Mouse (Mus musculus) intestine, embryonic 16.5 days (tissue): ENCODE data around the gene Syt11. TPM values are rescaled to one million over a fixed set of nuclear protein-coding genes. Genes with fewer than 3 reads are reported as not detected.
"Not testable (repeated sequence)": the region's sequence is repeated elsewhere in the genome, so short reads cannot be mapped to it uniquely, and the experiment has no call there.

Source experiments
- ATAC-seq: fragments of 200-750 bp; cut with Nextera tagmentation; 2 replicates; pipeline ENCODE4 v1.8.0; 2017; ENCODE audit warnings: moderate TSS enrichment, moderate library complexity
- H3K27ac ChIP-seq: fragments of 300-500 bp; sonication (generic); 2 replicates; pipeline ENCODE4 v1.5.1; 2014; ENCODE audit warnings: mild to moderate bottlenecking, low read length
- H3K27me3 ChIP-seq: fragments of 300-500 bp; sonication (generic); replicated peaks from 2 replicates; pipeline ENCODE4 v1.6.1; 2014; ENCODE audit warnings: low read length, control low read depth, mixed read lengths; ENCODE audit not compliant: control insufficient read depth, insufficient read depth
- H3K36me3 ChIP-seq: fragments of 300-500 bp; sonication (generic); 2 replicates; pipeline ENCODE4 v1.6.1; 2014; ENCODE audit warnings: low read length, control low read depth; ENCODE audit not compliant: control insufficient read depth, insufficient read depth
- H3K4me1 ChIP-seq: fragments of 300-500 bp; sonication (generic); 2 replicates; pipeline ENCODE4 v1.6.1; 2014; ENCODE audit warnings: low read length, control low read depth, mixed read lengths; ENCODE audit not compliant: control insufficient read depth, insufficient read depth
- H3K4me2 ChIP-seq: fragments of 300-500 bp; sonication (generic); 2 replicates; pipeline ENCODE4 v1.6.1; 2014; ENCODE audit warnings: low read depth, low read length, control low read depth
- H3K4me3 ChIP-seq: fragments of 300-500 bp; sonication (generic); 2 replicates; pipeline ENCODE4 v1.5.1; 2014; ENCODE audit warnings: mild to moderate bottlenecking, low read length
- H3K9ac ChIP-seq: fragments of 300-500 bp; sonication (generic); 2 replicates; pipeline ENCODE4 v1.6.1; 2014; ENCODE audit warnings: low read depth, low read length
- H3K9me3 ChIP-seq: fragments of 300-500 bp; sonication (generic); 2 replicates; pipeline ENCODE4 v1.6.1; 2016; ENCODE audit warnings: low read length, control low read depth; ENCODE audit not compliant: control insufficient read depth
- whole genome bisulfite sequencing: fragments of 180-500 bp; shearing (Covaris S2); extraction: QIAGEN DNeasy Blood & Tissue Kit; methylation state at CpG from one replicate; pipeline ENCODE4 v1.1.7; 2014; 5-methylcytosine and 5-hydroxymethylcytosine counted together
- polyA plus RNA-seq: library from polyadenylated mRNA; unstranded; fragments of >200 nt; fragmentation: Nextera tagmentation; extraction: Ambion mirVana; gene quantifications from 2 replicates; pipeline ENCODE4 v1.2.1, GENCODE M21; 2015

Syt11 gene
- polyA plus RNA-seq: 15.8 and 18.8 TPM in 2 replicates

- peak within 1 kb of the TSS; percentile 45 for H3K4me2 ChIP-seq
- not testable (repeated sequence) for H3K27me3 ChIP-seq, H3K4me1 ChIP-seq, H3K27ac ChIP-seq, H3K9me3 ChIP-seq, H3K36me3 ChIP-seq
- peak within 1 kb of the TSS; percentile 49; the same call in 1 of the 2 replicates for H3K9ac ChIP-seq
- H3K4me3 ChIP-seq: peak within 1 kb of the TSS; percentile 39
- peak; percentile 79 for ATAC-seq
- WGBS: 5% methylated on average over 35 of the region's 51 CpGs
These were observed at the start of gene Syt11 for GRCm38 (mm10) chr3:88774939-88775841. Gene Syt11 (minus strand): TSS chr3:88775164.

- H3K9me3 ChIP-seq: no peaks in the 10 kb centered on the region
- H3K4me2 ChIP-seq: no peak overlapping the region
- no peaks in the 10 kb centered on the region for H3K4me1 ChIP-seq
- no peak for ATAC-seq
- no peaks in the 10 kb centered on the region for H3K27me3 ChIP-seq
- no peak overlapping the region for H3K9ac ChIP-seq
- peaks cover 3% of the 10 kb centered on the region; the same call in 1 of the 2 replicates for H3K36me3 ChIP-seq
- no peak overlapping the region for H3K27ac ChIP-seq
- 85% methylated on average over 5 of the region's 5 CpGs for WGBS
- no peak overlapping the region for H3K4me3 ChIP-seq
These were observed 29.1 kb upstream of the Syt11 start for GRCm38 (mm10) chr3:88803910-88804540.

GRCm38 (mm10) chr3:88797507-88797906, 22.5 kb upstream of the Syt11 start:
- H3K36me3 ChIP-seq, H3K27ac ChIP-seq, H3K9ac ChIP-seq, ATAC-seq, H3K4me2 ChIP-seq, H3K4me1 ChIP-seq, H3K9me3 ChIP-seq, H3K27me3 ChIP-seq, H3K4me3 ChIP-seq: not testable (repeated sequence)
- 92% methylated on average over 6 of the region's 6 CpGs for WGBS

GRCm38 (mm10) chr3:88788033-88788432, 13.1 kb upstream of the Syt11 start:
- not testable (repeated sequence) for H3K4me2 ChIP-seq, H3K27ac ChIP-seq, H3K4me1 ChIP-seq, H3K36me3 ChIP-seq, ATAC-seq, H3K4me3 ChIP-seq, H3K27me3 ChIP-seq, H3K9ac ChIP-seq, H3K9me3 ChIP-seq
- no CpG with 5 or more reads among the region's 4 CpGs for WGBS

- ATAC-seq, H3K36me3 ChIP-seq, H3K4me1 ChIP-seq, H3K27ac ChIP-seq, H3K4me2 ChIP-seq, H3K27me3 ChIP-seq, H3K9ac ChIP-seq, H3K4me3 ChIP-seq, H3K9me3 ChIP-seq: not testable (repeated sequence)
- no CpG with 5 or more reads among the region's 8 CpGs for WGBS
These were observed 11.8 kb upstream of the Syt11 start for GRCm38 (mm10) chr3:88786805-88787204.

- H3K9me3 ChIP-seq, H3K4me3 ChIP-seq, ATAC-seq, H3K9ac ChIP-seq, H3K4me2 ChIP-seq, H3K27ac ChIP-seq, H3K27me3 ChIP-seq, H3K4me1 ChIP-seq, H3K36me3 ChIP-seq: not testable (repeated sequence)
- 90% methylated on average over 1 of the region's 4 CpGs for WGBS
These were observed 11.4 kb upstream of the Syt11 start for GRCm38 (mm10) chr3:88786323-88786722.

GRCm38 (mm10) chr3:88784889-88785288, 9.9 kb upstream of the Syt11 start:
- Histone ChIP-seq H3K9me3 (no peaks in the 10 kb centered on the region), H3K36me3 (0 out of 2 replicates have a peak, but pooled peaks cover 3% of the 10 kb centered on the region), H3K4me3 (no peak overlapping the region), H3K9ac (no peak overlapping the region), H3K27me3 (no peaks in the 10 kb centered on the region), H3K27ac (no peak overlapping the region), H3K4me1 (no peaks in the 10 kb centered on the region), H3K4me2 (no peak overlapping the region)
- 88% methylated on average over 5 of the region's 5 CpGs for WGBS
- no peak for ATAC-seq

- H3K4me2 ChIP-seq, H3K4me1 ChIP-seq, H3K9me3 ChIP-seq, H3K4me3 ChIP-seq, H3K27ac ChIP-seq, H3K9ac ChIP-seq, ATAC-seq, H3K27me3 ChIP-seq, H3K36me3 ChIP-seq: not testable (repeated sequence)
- 82% methylated on average over 6 of the region's 6 CpGs for WGBS
These were observed 1.8 kb downstream of the Syt11 start for GRCm38 (mm10) chr3:88773163-88773562.

- H3K4me3 ChIP-seq, H3K9ac ChIP-seq, H3K4me2 ChIP-seq, H3K36me3 ChIP-seq, H3K27me3 ChIP-seq, H3K4me1 ChIP-seq, H3K9me3 ChIP-seq, H3K27ac ChIP-seq: not testable (repeated sequence)
- WGBS: under 1% methylated on average over 18 of the region's 19 CpGs
- peak; percentile 69 for ATAC-seq
These were observed 2.6 kb downstream of the Syt11 start for GRCm38 (mm10) chr3:88772399-88772798.
